In genomic region chrX:101636821-101637525, GRCm38 (mm10) we compare ENCODE assay signal across 18 mouse cellular contexts. TPM values are rescaled to one million over a fixed set of nuclear protein-coding genes. Genes with fewer than 3 reads are reported as not detected.
DNase-seq lines count a peak whose midpoint lies in the region; ATAC-seq and TF ChIP-seq lines count a peak whose summit lies in the region.
"Had no signal": no experiment of that assay in that cellular context is flagged by ENCODE, and none has a peak within 500 bp of the region (broad histone marks: within the 10 kb centered on the region; RNA-seq: fewer than 3 reads in every experiment).

No protein-coding gene starts in this region.

- H3K27ac ChIP-seq in ES-Bruce4 (ENCODE audit: insufficient read depth, low read length) (peak overlapping the region; percentile 86), ES-E14 (ENCODE audit: insufficient read depth, low read depth, low read length, poor library complexity, severe bottlenecking) (peak overlapping the region; percentile 31; the same call in 1 of the 2 replicates)
- H3K27ac ChIP-seq in embryonic facial prominence, embryonic 11.5 days (replicated peaks; ENCODE audit: low read depth, low read length), result no peak overlapping the region
- no peak overlapping the region for H3K27ac ChIP-seq in thymus, adult 2 months (ENCODE audit: control insufficient read depth, insufficient read depth, low read length)
- H3K27ac ChIP-seq: limb, embryonic 13.5 days; liver, embryonic 15.5 days; stomach, embryonic 15.5 days had no signal

- no peaks in the 10 kb centered on the region for H3K4me1 ChIP-seq in ES-Bruce4 (ENCODE audit: control insufficient read depth, insufficient read depth, low read length)
- H3K4me1 ChIP-seq in ES-E14 (ENCODE audit: control insufficient read depth in 2 of 2, insufficient read depth in 2 of 2, low read length in 2 of 2, poor library complexity in 1 of 2), result peaks cover 1 to 12% of the 10 kb centered on the region in 2 experiments; a peak in 3 of 4 replicates
- no peaks in the 10 kb centered on the region for H3K4me1 ChIP-seq in embryonic facial prominence, embryonic 11.5 days (ENCODE audit: control insufficient read depth, insufficient read depth, low read length)
- no peaks in the 10 kb centered on the region for H3K4me1 ChIP-seq in thymus, adult 2 months (replicated peaks; ENCODE audit: control insufficient read depth, insufficient read depth, low read length)
- H3K4me1 ChIP-seq: limb, embryonic 13.5 days; liver, embryonic 15.5 days; stomach, embryonic 15.5 days had no signal

- H3K36me3 ChIP-seq in ES-Bruce4 (ENCODE audit: control insufficient read depth, insufficient read depth, low read length, poor library complexity, severe bottlenecking) (no peaks in the 10 kb centered on the region), ES-E14 (ENCODE audit: control insufficient read depth, insufficient read depth, low read length, poor library complexity, severe bottlenecking) (no peaks in the 10 kb centered on the region)
- no peaks in the 10 kb centered on the region for H3K36me3 ChIP-seq in embryonic facial prominence, embryonic 11.5 days (replicated peaks; ENCODE audit: control insufficient read depth, insufficient read depth, low read depth, low read length)
- H3K36me3 ChIP-seq in thymus, adult 2 months (ENCODE audit: control insufficient read depth, insufficient read depth, low read length), result no peaks in the 10 kb centered on the region
- H3K36me3 ChIP-seq: limb, embryonic 13.5 days; liver, embryonic 15.5 days; stomach, embryonic 15.5 days had no signal

- no peak overlapping the region for H3K4me2 ChIP-seq in embryonic facial prominence, embryonic 11.5 days (ENCODE audit: low read depth, low read length)
- H3K4me2 ChIP-seq: limb, embryonic 13.5 days; liver, embryonic 15.5 days; stomach, embryonic 15.5 days had no signal

- H3K9ac ChIP-seq in ES-Bruce4 (ENCODE audit: low read depth, poor library complexity, severe bottlenecking) (peak overlapping the region; percentile 52; the same call in 1 of the 2 replicates), ES-E14 (ENCODE audit: insufficient read depth, low read depth, low read length, poor library complexity, severe bottlenecking) (no peak overlapping the region)
- no peak overlapping the region for H3K9ac ChIP-seq in embryonic facial prominence, embryonic 11.5 days (replicated peaks; ENCODE audit: low read length)
- H3K9ac ChIP-seq: limb, embryonic 13.5 days; liver, embryonic 15.5 days; stomach, embryonic 15.5 days had no signal

- H3K4me3 ChIP-seq in ES-Bruce4 (ENCODE audit: low read depth, low read length) (no peak overlapping the region), ES-E14 (ENCODE audit: insufficient read depth in 1 of 2, low read depth in 1 of 2, low read length in 2 of 2, poor library complexity in 1 of 2, severe bottlenecking in 1 of 2) (peak overlapping the region in 1 of 2 experiments; percentile 27; a peak in 1 of 4 replicates)
- no peak overlapping the region for H3K4me3 ChIP-seq in embryonic facial prominence, embryonic 11.5 days (ENCODE audit: low read depth, low read length)
- no peak overlapping the region for H3K4me3 ChIP-seq in thymus, adult 2 months (ENCODE audit: control insufficient read depth, insufficient read depth, low read length)
- H3K4me3 ChIP-seq: limb, embryonic 13.5 days; liver, embryonic 15.5 days; stomach, embryonic 15.5 days had no signal

- TF ChIP-seq CTCF in ES-Bruce4 (IDR thresholded peaks at IDR 0.05; ENCODE audit: low read depth, low read length), result no peak
- TF ChIP-seq CTCF in thymus, adult 2 months (IDR thresholded peaks at IDR 0.05; ENCODE audit: borderline replicate concordance, control insufficient read depth, extremely low read depth, insufficient read depth, low read length, poor library complexity), result no peak

- H3K9me3 ChIP-seq in ES-Bruce4 (replicated peaks; ENCODE audit: control insufficient read depth, insufficient read depth, low read length, poor library complexity, severe bottlenecking), result no peaks in the 10 kb centered on the region
- no peaks in the 10 kb centered on the region for H3K9me3 ChIP-seq in ES-E14 (ENCODE audit: control insufficient read depth, insufficient read depth, low read depth, low read length)
- H3K9me3 ChIP-seq in embryonic facial prominence, embryonic 11.5 days (replicated peaks; ENCODE audit: control insufficient read depth, low read length), result no peaks in the 10 kb centered on the region
- H3K9me3 ChIP-seq: limb, embryonic 13.5 days; liver, embryonic 15.5 days; stomach, embryonic 15.5 days had no signal

- TF ChIP-seq POLR2A in ES-Bruce4 (IDR thresholded peaks at IDR 0.05; ENCODE audit: insufficient read depth, low read length), result no peak
- TF ChIP-seq POLR2A in thymus, adult 2 months (IDR thresholded peaks at IDR 0.05; ENCODE audit: control insufficient read depth, extremely low read depth, insufficient read depth, low read length, poor library complexity), result no peak

- TF ChIP-seq EP300 in ES-Bruce4 (IDR thresholded peaks at IDR 0.05; ENCODE audit: insufficient read depth, low read depth, low read length), result no peak

- in situ Hi-C loops in ES-E14 (cut with MboI; ENCODE audit: low sequenced_read_pairs in 2 of 2, unreplicated experiment in 2 of 2), result no loop called here

- WGBS in embryonic facial prominence, embryonic 11.5 days, result 22% methylated on average over 9 of the region's 9 CpGs
- 77% methylated on average over 8 of the region's 9 CpGs for WGBS in thymus, adult 2 months

- no peak for ATAC-seq in embryonic facial prominence, embryonic 11.5 days (replicated peaks; ENCODE audit: insufficient number of reproducible peaks, low FRiP score, low TSS enrichment, low read depth)
- ATAC-seq: forebrain, embryonic 14.5 days; lung, postnatal 0 days had no signal

- peak; percentile 28 to 37 for DNase-seq in kidney, postnatal 4 days
- DNase-seq in kidney, adult 18-20 months, result no peak
- DNase-seq in ES-E14 (ENCODE audit: low read depth, low spot score), result no peak
- DNase-seq in embryonic facial prominence, embryonic 11.5 days (ENCODE audit: low spot score), result peak; percentile 40
- no peak for DNase-seq in B cell, adult 2 months
- no peak for DNase-seq in thymus, adult 2 months
- DNase-seq: adrenal gland, postnatal 25 days; cerebellum, adult 8-10 months; heart, adult 11 months; layer of hippocampus, adult 9-11 months; thymus, postnatal 14 days had no signal

- H3K27me3 ChIP-seq in ES-Bruce4 (ENCODE audit: control insufficient read depth, insufficient read depth, low read length, poor library complexity, severe bottlenecking), result no peaks in the 10 kb centered on the region
- 0 out of 2 replicates have a peak, but pooled peaks cover 2% of the 10 kb centered on the region for H3K27me3 ChIP-seq in embryonic facial prominence, embryonic 11.5 days (ENCODE audit: control insufficient read depth, insufficient read depth, low read length)
- no peaks in the 10 kb centered on the region for H3K27me3 ChIP-seq in thymus, adult 2 months (ENCODE audit: control insufficient read depth, insufficient read depth, low read length)
- H3K27me3 ChIP-seq: CH12.LX; liver, embryonic 15.5 days had no signal

TF ChIP-seq in ES-E14, 5 proteins besides CTCF, POLR2A, EP300 and RAD21:
- TF ChIP-seq ZC3H11A (IDR thresholded peaks at IDR 0.05; ENCODE audit: borderline replicate concordance, low read depth, low read length), result no peak
- no peak for TF ChIP-seq MAFK (IDR thresholded peaks at IDR 0.05; ENCODE audit: insufficient read depth, low read depth, low read length)
- TF ChIP-seq HCFC1 (IDR thresholded peaks at IDR 0.05; ENCODE audit: borderline replicate concordance, insufficient read depth, low read length), result no peak
- TF ChIP-seq CHD2 (IDR thresholded peaks at IDR 0.05; ENCODE audit: low read depth, low read length), result no peak
- no peak for TF ChIP-seq ZNF384 (IDR thresholded peaks at IDR 0.05; ENCODE audit: low read depth, low read length)

RNA-seq across cellular contexts. Expression of gene Ogt, which starts 2.9 kb away (rescaled TPM):
- 303 and 324 TPM in 2 replicates for polyA plus RNA-seq in ES-Bruce4 (2011; ENCODE audit: insufficient read depth, insufficient read length, low read depth, missing spikeins)
- total RNA-seq in ES-E14 (2012; rRNA removed), result 76.5 and 99.5 TPM in 2 replicates
- polyA plus RNA-seq in embryonic facial prominence, embryonic 11.5 days (2014; fragmentation: Nextera tagmentation; extraction: Ambion mirVana), result 225 and 231 TPM in 2 replicates
- 192 and 229 TPM in 2 replicates for polyA plus RNA-seq in thymus, adult 2 months (2012; rRNA removed)

Comparison
In these comparisons a context has a peak if more than half of its experiments do, and no peak if none do; other contexts are left out.
1. DNase-seq: peak in kidney, postnatal 4 days (2 of 2) and embryonic facial prominence, embryonic 11.5 days (single experiment); none in kidney, adult 18-20 months (single experiment), ES-E14 (single experiment), B cell, adult 2 months (0 of 2) and thymus, adult 2 months (single experiment).
2. H3K27ac ChIP-seq: peak in ES-Bruce4 (single experiment) and ES-E14 (single experiment); none in embryonic facial prominence, embryonic 11.5 days (single experiment) and thymus, adult 2 months (single experiment).